8 mouse cellular contexts compared by ENCODE assay signal in genomic region chr11:97280216-97280861, GRCm38 (mm10). TPM values are rescaled to one million over a fixed set of nuclear protein-coding genes. Genes with fewer than 3 reads are reported as not detected.
DNase-seq lines count a peak whose midpoint lies in the region; ATAC-seq lines count a peak whose summit lies in the region.

Gene Npepps, minus strand, starts transcription at chr11:97280638.

- DNase-seq in Muller cell, postnatal 12 days (ENCODE audit: inconsistent ontology term), result peak; percentile 84
- peak; percentile 80 for DNase-seq in cerebellum, adult 8-10 months
- peak; percentile 77 to 82 for DNase-seq in layer of hippocampus, postnatal 10 days (ENCODE audit: low spot score in 2 of 2)
- DNase-seq in lung, postnatal 10 days, result peak; percentile 79
- DNase-seq in ovary, postnatal 14 days (ENCODE audit: low spot score), result peak; percentile 68
- peak; percentile 89 for DNase-seq in thymus, postnatal 14 days

- peak; percentile 51; the same call in 1 of the 2 replicates for ATAC-seq in frontal cortex, adult (ENCODE audit: low TSS enrichment)
- peak; percentile 70 to 75 for ATAC-seq in hematopoietic stem cell, adult 5-6 weeks (replicated peaks in 1 of 2; ENCODE audit: insufficient read depth in 1 of 2, low FRiP score in 2 of 2, low TSS enrichment in 1 of 2, low read depth in 1 of 2, poor library complexity in 2 of 2, severe bottlenecking in 2 of 2)

RNA-seq across cellular contexts. Expression of gene Npepps, which starts in this region (rescaled TPM):
- total RNA-seq in hematopoietic stem cell, adult 5-6 weeks (2017), result 33.1 and 59.0 TPM in 2 replicates
- total RNA-seq in layer of hippocampus, postnatal 10 days (2021), result 100 to 1,000 TPM; 144 to 159 TPM

Comparison
In these comparisons a context has a peak if more than half of its experiments do, and no peak if none do; other contexts are left out.
1. Peak in every context shown above with its lines: DNase-seq and ATAC-seq.